Mouse (Mus musculus): ENCODE measurements at regions not wholly inside any gene's neighbourhood (a gene's known extent, or its start where the extent isn't known, plus 50 kb on each side); places are given as distances from the start of the nearest gene placed in this dataset.

GRCm38 (mm10) chr1:35694349-35694748, 373.9 kb upstream of the Hs6st1 start:
- TF ChIP-seq CTCF (IDR thresholded peaks at IDR 0.05; ENCODE audit: control insufficient read depth, insufficient read depth, insufficient read length) (no peak), MAX (IDR thresholded peaks at IDR 0.05) (no peak), USF1 (IDR thresholded peaks at IDR 0.05; ENCODE audit: low read depth) (no peak), MYOD1 (IDR thresholded peaks at IDR 0.05; ENCODE audit: control insufficient read depth, insufficient read length, low read depth) (no peak), FOSL1 (IDR thresholded peaks at IDR 0.05; ENCODE audit: insufficient read depth, low read length, poor library complexity, severe bottlenecking) (no peak), MYOG (IDR thresholded peaks at IDR 0.05; ENCODE audit: control insufficient read depth, extremely low read depth, insufficient read length) (no peak), CEBPB (IDR thresholded peaks at IDR 0.05; ENCODE audit: low read depth) (no peak)

Measured in C2C12 (cell line).